ENCODE assay signal across 10 mouse cellular contexts in genomic region chr6:39474424-39474823, GRCm38 (mm10). TPM values are rescaled to one million over a fixed set of nuclear protein-coding genes. Genes with fewer than 3 reads are reported as not detected.
DNase-seq lines count a peak whose midpoint lies in the region; ATAC-seq and TF ChIP-seq lines count a peak whose summit lies in the region.
"Had no signal": no experiment of that assay in that cellular context is flagged by ENCODE, and none has a peak within 500 bp of the region (broad histone marks: within the 10 kb centered on the region; RNA-seq: fewer than 3 reads in every experiment).

No protein-coding gene starts in this region.

- no peak overlapping the region for H3K9ac ChIP-seq in intestine, embryonic 14.5 days (ENCODE audit: low read length)
- H3K9ac ChIP-seq in intestine, postnatal 0 days (ENCODE audit: low read depth, low read length) = no peak overlapping the region
- H3K9ac ChIP-seq: midbrain, embryonic 12.5 days had no signal

- no peak for TF ChIP-seq CTCF in intestine, postnatal 0 days (IDR thresholded peaks at IDR 0.05; ENCODE audit: low read depth)

- 0 out of 2 replicates have a peak, but pooled peaks have one; percentile 61 for ATAC-seq in intestine, embryonic 14.5 days (replicated peaks; ENCODE audit: low FRiP score, low TSS enrichment, low read depth)
- no peak for ATAC-seq in intestine, postnatal 0 days
- 0 out of 2 replicates have a peak, but pooled peaks have one; percentile 17 for ATAC-seq in common myeloid progenitor, adult 5-6 weeks (replicated peaks; ENCODE audit: low read depth, poor library complexity, severe bottlenecking)

- DNase-seq in intestine, embryonic 14.5 days (ENCODE audit: low spot score) = no peak
- DNase-seq in heart, postnatal 10 days = peak; percentile 72 to 73
- peak; percentile 42 for DNase-seq in lung, postnatal 14 days
- DNase-seq in cerebellum, postnatal 14 days = no peak
- no peak for DNase-seq in spleen, postnatal 14 days (ENCODE audit: low spot score in 2 of 2)
- DNase-seq in layer of hippocampus, adult 11-12 months (ENCODE audit: low spot score) = no peak

- 30% methylated on average over 6 of the region's 6 CpGs for WGBS in intestine, embryonic 14.5 days
- 50% methylated on average over 6 of the region's 6 CpGs for WGBS in intestine, postnatal 0 days

- H3K4me2 ChIP-seq in intestine, embryonic 14.5 days (ENCODE audit: low read length) = no peak overlapping the region
- H3K4me2 ChIP-seq in intestine, postnatal 0 days (replicated peaks; ENCODE audit: low read depth) = no peak overlapping the region
- H3K4me2 ChIP-seq: midbrain, embryonic 12.5 days had no signal

- H3K27me3 ChIP-seq in intestine, embryonic 14.5 days (replicated peaks; ENCODE audit: control insufficient read depth, insufficient read depth, low read length) = no peaks in the 10 kb centered on the region
- no peaks in the 10 kb centered on the region for H3K27me3 ChIP-seq in intestine, postnatal 0 days (replicated peaks; ENCODE audit: control insufficient read depth, insufficient read depth, low read length)
- H3K27me3 ChIP-seq: midbrain, embryonic 12.5 days had no signal

- H3K36me3 ChIP-seq in intestine, embryonic 14.5 days (ENCODE audit: control insufficient read depth, insufficient read depth, low read length) = peaks cover 41% of the 10 kb centered on the region
- H3K36me3 ChIP-seq in intestine, postnatal 0 days (ENCODE audit: control insufficient read depth, insufficient read depth) = no peaks in the 10 kb centered on the region
- H3K36me3 ChIP-seq: G1E had no signal

- no peaks in the 10 kb centered on the region for H3K9me3 ChIP-seq in intestine, embryonic 14.5 days (ENCODE audit: control insufficient read depth, low read length)
- no peaks in the 10 kb centered on the region for H3K9me3 ChIP-seq in intestine, postnatal 0 days (ENCODE audit: control insufficient read depth)
- H3K9me3 ChIP-seq: G1E; midbrain, embryonic 12.5 days had no signal

- H3K27ac ChIP-seq in intestine, embryonic 14.5 days (ENCODE audit: low read depth) = no peak overlapping the region
- no peak overlapping the region for H3K27ac ChIP-seq in intestine, postnatal 0 days (ENCODE audit: low read depth, low read length)
- H3K27ac ChIP-seq: midbrain, embryonic 12.5 days had no signal

- intact Hi-C loops in heart, postnatal 10 days (cut with DNase I) = no loop called here

- H3K4me1 ChIP-seq in intestine, embryonic 14.5 days (replicated peaks; ENCODE audit: control insufficient read depth, insufficient read depth, low read length) = peaks cover 18% of the 10 kb centered on the region; the same call in 1 of the 2 replicates
- H3K4me1 ChIP-seq in intestine, postnatal 0 days (replicated peaks; ENCODE audit: control insufficient read depth, insufficient read depth, low read length) = no peaks in the 10 kb centered on the region
- H3K4me1 ChIP-seq: midbrain, embryonic 12.5 days had no signal

- no peak overlapping the region for H3K4me3 ChIP-seq in intestine, embryonic 14.5 days (ENCODE audit: low read depth, low read length)
- no peak overlapping the region for H3K4me3 ChIP-seq in intestine, postnatal 0 days (ENCODE audit: low read depth, low read length)
- H3K4me3 ChIP-seq: midbrain, embryonic 12.5 days had no signal

RNA-seq across cellular contexts. Expression of gene Mkrn1, which starts 54.2 kb away (rescaled TPM):
- polyA plus RNA-seq in intestine, embryonic 14.5 days (2014; fragmentation: Nextera tagmentation; extraction: Ambion mirVana) = 55.0 and 57.7 TPM in 2 replicates
- polyA plus RNA-seq in intestine, postnatal 0 days (2015; fragmentation: Nextera tagmentation; extraction: Ambion mirVana) = 81.9 and 83.1 TPM in 2 replicates
- 44.3 and 54.4 TPM in 2 replicates for total RNA-seq in common myeloid progenitor, adult 5-6 weeks (2017)
- 10 to 100 TPM; 52.7 to 84.4 TPM for total RNA-seq in heart, postnatal 10 days (2021)

Comparison
In these comparisons a context has a peak if more than half of its experiments do, and no peak if none do; other contexts are left out.
1. DNase-seq: peak in heart, postnatal 10 days (2 of 2) and lung, postnatal 14 days (single experiment); none in intestine, embryonic 14.5 days (single experiment), cerebellum, postnatal 14 days (0 of 2), spleen, postnatal 14 days (0 of 2) and layer of hippocampus, adult 11-12 months (single experiment).